Mouse (Mus musculus) lung, embryonic 16.5 days (tissue): ENCODE data around the gene AC140267.1. TPM values are rescaled to one million over a fixed set of nuclear protein-coding genes. Genes with fewer than 3 reads are reported as not detected.

Experiments used
- ATAC-seq: fragments of 200-750 bp; cut with Nextera tagmentation; 2 replicates; pipeline ENCODE4 v1.8.0; 2017; ENCODE audit warnings: low read depth, mild to moderate bottlenecking, moderate library complexity
- H3K27ac ChIP-seq: fragments of 300-500 bp; sonication (generic); 2 replicates; pipeline ENCODE4 v1.5.1; 2014; ENCODE audit warnings: mild to moderate bottlenecking, control low read depth, low read length
- H3K27me3 ChIP-seq: fragments of 300-500 bp; sonication (generic); 2 replicates; pipeline ENCODE4 v1.6.1; 2014; ENCODE audit warnings: low read depth, low read length, mixed read lengths; ENCODE audit not compliant: control insufficient read depth, insufficient read depth
- H3K36me3 ChIP-seq: fragments of 300-500 bp; sonication (generic); 2 replicates; pipeline ENCODE4 v1.6.1; 2014; ENCODE audit warnings: low read length; ENCODE audit not compliant: control insufficient read depth, insufficient read depth
- H3K4me1 ChIP-seq: fragments of 300-500 bp; sonication (generic); replicated peaks from 2 replicates; pipeline ENCODE4 v1.6.1; 2014; ENCODE audit warnings: low read length, mixed read lengths; ENCODE audit not compliant: control insufficient read depth, insufficient read depth
- H3K4me2 ChIP-seq: fragments of 300-500 bp; sonication (generic); 2 replicates; pipeline ENCODE4 v1.6.1; 2014; ENCODE audit warnings: low read depth, low read length, control low read depth
- H3K4me3 ChIP-seq: fragments of 300-500 bp; sonication (generic); 2 replicates; pipeline ENCODE4 v1.5.1; 2014; ENCODE audit warnings: mild to moderate bottlenecking, low read length, control low read depth
- H3K9ac ChIP-seq: fragments of 300-500 bp; sonication (generic); 2 replicates; pipeline ENCODE4 v1.6.1; 2014; ENCODE audit warnings: low read length, control low read depth
- H3K9me3 ChIP-seq: fragments of 300-500 bp; sonication (generic); 2 replicates; pipeline ENCODE4 v1.6.1; 2016; ENCODE audit warnings: low read length; ENCODE audit not compliant: control insufficient read depth
- WGBS: fragments of 180-500 bp; shearing (Covaris S2); extraction: QIAGEN DNeasy Blood & Tissue Kit; methylation state at CpG from one replicate; pipeline ENCODE4 v1.1.7; 2014; 5-methylcytosine and 5-hydroxymethylcytosine counted together
- polyA plus RNA-seq: library from polyadenylated mRNA; unstranded; fragments of >200 nt; fragmentation: Nextera tagmentation; extraction: Ambion mirVana; gene quantifications from 2 replicates; pipeline ENCODE4 v1.2.1, GENCODE M21; 2015

The AC140267.1 gene
- polyA plus RNA-seq, 1 experiment from 2014 or later: not detected

GRCm38 (mm10) chr15:80257602-80258239 is 22.1 kb downstream of the AC140267.1 start:
- peak overlapping the region; percentile 95 for H3K4me2 ChIP-seq
- peak overlapping the region; percentile 48 for H3K27ac ChIP-seq
- H3K4me1 ChIP-seq: peaks cover 25% of the 10 kb centered on the region
- 0 out of 2 replicates have a peak overlapping the region, but pooled peaks have one; percentile 2 for H3K4me3 ChIP-seq
- peaks cover 26% of the 10 kb centered on the region for H3K36me3 ChIP-seq
- no peak for ATAC-seq
- H3K9me3 ChIP-seq: no peaks in the 10 kb centered on the region
- no peaks in the 10 kb centered on the region for H3K27me3 ChIP-seq
- no peak overlapping the region for H3K9ac ChIP-seq
- WGBS: 20% methylated on average over 4 of the region's 4 CpGs

DNA sequence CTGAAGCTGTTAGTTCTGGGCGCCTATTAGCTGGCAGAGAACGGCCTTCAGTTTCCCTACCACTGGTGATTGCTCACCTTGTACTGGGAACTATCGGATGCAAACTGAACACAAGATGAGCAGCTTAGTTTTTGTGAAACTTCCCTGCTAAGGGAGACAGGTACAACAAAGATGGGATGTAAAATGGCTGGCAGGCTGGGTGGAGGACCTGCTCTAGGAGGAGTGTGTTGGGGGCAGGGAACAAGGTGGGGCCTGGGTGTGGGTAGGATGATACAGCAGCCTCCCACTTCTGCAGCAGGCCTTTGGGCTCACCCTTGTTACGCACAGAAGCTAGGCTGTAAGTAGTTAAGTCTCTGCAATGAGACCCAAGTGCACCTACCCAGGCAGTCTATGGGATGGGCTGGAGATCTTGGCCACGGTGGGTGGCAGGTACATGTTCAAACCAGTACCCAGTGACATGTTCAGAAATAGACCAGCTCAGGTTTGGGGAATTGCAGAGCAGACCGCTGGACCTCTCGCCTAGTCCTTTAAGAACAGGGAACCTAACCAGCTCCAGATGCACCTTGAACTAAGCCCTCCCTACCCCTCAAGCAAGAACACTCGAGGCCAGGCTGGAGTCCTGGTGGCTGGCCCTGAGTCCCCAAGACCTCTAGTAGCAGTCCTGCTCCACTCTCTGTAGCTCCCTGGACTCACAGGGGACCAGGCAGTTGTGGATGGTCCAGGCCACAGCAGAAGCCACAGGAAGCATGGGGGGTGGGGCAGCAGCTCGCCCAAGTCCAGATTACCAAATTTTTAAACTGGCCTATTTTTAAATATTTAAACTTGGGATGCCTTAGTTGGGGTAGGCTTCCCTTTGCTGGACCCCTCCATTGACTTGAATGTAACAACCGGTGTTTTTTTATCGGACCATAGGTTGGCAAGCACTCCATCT is 22.9 kb downstream of the AC140267.1 start:
- H3K4me2 ChIP-seq: no peak overlapping the region
- 0 out of 2 replicates have a peak overlapping the region, but pooled peaks have one; percentile 2 for H3K4me3 ChIP-seq
- peak overlapping the region; percentile 48 for H3K27ac ChIP-seq
- H3K9ac ChIP-seq: no peak overlapping the region
- no peak for ATAC-seq
- no peaks in the 10 kb centered on the region for H3K27me3 ChIP-seq
- H3K36me3 ChIP-seq: peaks cover 26% of the 10 kb centered on the region
- H3K9me3 ChIP-seq: no peaks in the 10 kb centered on the region
- H3K4me1 ChIP-seq: peaks cover 31% of the 10 kb centered on the region
- 55% methylated on average over 11 of the region's 11 CpGs for WGBS

- Histone ChIP-seq H3K9ac (no peak overlapping the region), H3K4me1 (peaks cover 23% of the 10 kb centered on the region), H3K27ac (0 out of 2 replicates have a peak overlapping the region, but pooled peaks have one; percentile 20), H3K9me3 (no peaks in the 10 kb centered on the region), H3K4me2 (no peak overlapping the region), H3K27me3 (no peaks in the 10 kb centered on the region), H3K4me3 (no peak overlapping the region), H3K36me3 (peaks cover 26% of the 10 kb centered on the region)
- ATAC-seq: no peak
- WGBS: 73% methylated on average over 8 of the region's 8 CpGs
Observed at GRCm38 (mm10) chr15:80259406-80260045, 23.9 kb downstream of the AC140267.1 start.

- H3K4me1 ChIP-seq: peaks cover 25% of the 10 kb centered on the region
- ATAC-seq: no peak
- H3K9me3 ChIP-seq: no peaks in the 10 kb centered on the region
- H3K27me3 ChIP-seq: no peaks in the 10 kb centered on the region
- no peak overlapping the region for H3K4me3 ChIP-seq
- H3K27ac ChIP-seq: no peak overlapping the region
- 8% methylated on average over 3 of the region's 3 CpGs for WGBS
- H3K4me2 ChIP-seq: no peak overlapping the region
- H3K9ac ChIP-seq: no peak overlapping the region
- H3K36me3 ChIP-seq: peaks cover 26% of the 10 kb centered on the region
Observed at GRCm38 (mm10) chr15:80260677-80261076, 25.0 kb downstream of the AC140267.1 start.

DNA sequence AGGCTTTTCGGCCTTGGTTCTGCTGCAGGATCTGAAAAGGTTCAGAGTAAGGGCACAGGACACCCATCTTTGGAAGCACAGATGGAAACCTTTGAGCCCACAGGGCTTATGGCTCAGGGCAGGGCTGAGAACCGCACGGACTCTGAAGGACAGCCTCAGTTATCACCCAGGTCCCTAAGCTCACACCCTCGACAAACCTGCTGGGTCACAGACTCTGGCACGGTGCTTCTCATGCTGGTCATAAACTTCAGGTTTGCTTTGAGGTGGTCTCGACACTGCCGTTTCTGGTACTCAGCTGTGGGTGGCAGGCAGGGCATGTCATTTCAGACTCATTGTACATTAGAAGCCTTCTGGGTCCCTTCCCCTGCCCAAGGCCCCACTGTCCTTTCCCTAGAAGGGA is 25.5 kb downstream of the AC140267.1 start:
- ATAC-seq: no peak
- Histone ChIP-seq H3K4me1 (peaks cover 25% of the 10 kb centered on the region), H3K9ac (no peak overlapping the region), H3K9me3 (no peaks in the 10 kb centered on the region), H3K36me3 (peaks cover 25% of the 10 kb centered on the region), H3K4me3 (no peak overlapping the region), H3K27me3 (no peaks in the 10 kb centered on the region), H3K4me2 (no peak overlapping the region), H3K27ac (no peak overlapping the region)
- 73% methylated on average over 7 of the region's 7 CpGs for WGBS

DNA sequence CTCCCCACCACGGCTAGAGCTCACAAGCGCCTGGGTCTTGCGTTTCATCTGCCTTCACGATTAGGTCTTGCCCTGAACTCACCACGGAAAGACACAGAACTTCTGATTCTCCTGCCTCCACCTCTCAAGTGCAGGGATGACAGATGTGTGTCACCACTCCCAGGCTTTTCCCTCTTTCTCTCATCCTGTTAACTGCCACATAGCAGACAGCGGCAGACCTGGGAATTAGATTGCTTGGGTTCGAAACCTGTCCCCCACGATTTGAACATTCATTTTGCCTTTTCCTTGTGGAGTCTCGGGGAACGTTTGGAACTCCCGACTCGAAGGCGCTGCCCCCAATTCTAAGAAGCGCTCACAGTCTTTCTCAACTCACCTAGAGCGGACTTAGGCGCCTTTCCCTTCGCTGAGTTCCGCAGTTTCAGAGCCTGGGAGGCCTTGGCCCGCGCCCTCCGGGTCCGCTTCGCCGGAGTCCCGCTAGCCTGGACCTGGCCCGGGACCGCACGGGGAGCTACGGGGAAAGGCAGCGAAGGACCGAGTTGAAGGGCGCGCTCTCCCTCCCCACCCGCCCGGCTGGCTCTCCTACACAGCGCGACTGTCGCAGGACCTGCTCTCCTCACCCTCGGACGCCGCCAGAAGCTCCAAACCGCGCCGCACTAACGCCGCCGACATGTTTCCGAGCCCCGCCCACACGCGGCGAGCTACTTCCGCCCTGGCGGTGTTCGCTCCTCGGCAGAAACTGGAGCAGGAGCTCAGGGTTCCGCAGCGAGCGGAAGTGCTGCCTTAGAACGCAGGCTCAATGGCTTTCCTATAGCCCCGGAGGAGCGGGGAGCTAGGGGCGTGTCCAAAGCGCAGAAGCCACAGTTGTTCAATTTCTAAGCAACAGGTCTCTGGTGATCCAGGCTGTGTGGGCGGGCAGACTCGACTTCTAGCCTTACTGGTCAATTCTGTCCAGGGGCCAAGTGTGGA is 28.3 kb downstream of the AC140267.1 start, which contains the start of gene Rps19bp1:
TSS of gene Rps19bp1 (minus strand) at position 706 of the 966 bp plus-strand sequence.
- WGBS: under 1% methylated on average over 66 of the region's 66 CpGs
- no peaks in the 10 kb centered on the region for H3K9me3 ChIP-seq
- peak within 1 kb of the TSS; percentile 63 for H3K27ac ChIP-seq
- peak; percentile 94 for ATAC-seq
- peak within 1 kb of the TSS; percentile 92 for H3K4me2 ChIP-seq
- peaks cover 4% of the 10 kb centered on the region for H3K36me3 ChIP-seq
- H3K4me3 ChIP-seq: peak within 1 kb of the TSS; percentile 92
- H3K4me1 ChIP-seq: peaks cover 10% of the 10 kb centered on the region
- no peaks in the 10 kb centered on the region for H3K27me3 ChIP-seq
- peak within 1 kb of the TSS; percentile 90 for H3K9ac ChIP-seq

DNA sequence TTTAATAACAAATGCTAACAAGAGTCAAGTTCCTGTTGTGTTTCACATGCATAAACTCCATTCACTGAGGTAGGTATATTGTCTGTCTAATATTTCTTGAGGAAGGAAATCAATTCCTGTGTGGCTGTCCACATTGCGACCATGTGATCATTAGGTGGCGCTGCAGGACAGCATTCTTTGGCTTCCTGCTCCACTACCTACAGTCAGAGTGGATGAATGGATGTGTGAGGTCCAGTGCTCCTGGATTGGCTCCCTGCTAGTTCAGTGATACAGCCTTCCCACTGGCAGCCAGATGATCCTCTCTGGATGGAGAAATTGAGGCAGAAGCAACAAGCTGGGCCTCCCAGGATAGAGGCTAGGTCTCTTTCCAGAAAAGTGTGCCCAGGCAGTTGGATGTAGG is 30.6 kb downstream of the AC140267.1 start:
- ATAC-seq: no peak
- Histone ChIP-seq H3K9ac (no peak overlapping the region), H3K36me3 (no peaks in the 10 kb centered on the region), H3K4me2 (no peak overlapping the region), H3K9me3 (no peaks in the 10 kb centered on the region; the same call in 1 of the 2 replicates), H3K27ac (no peak overlapping the region), H3K4me1 (peaks cover 10% of the 10 kb centered on the region), H3K4me3 (no peak overlapping the region), H3K27me3 (no peaks in the 10 kb centered on the region)
- WGBS: 0% methylated on average over 2 of the region's 2 CpGs

DNA sequence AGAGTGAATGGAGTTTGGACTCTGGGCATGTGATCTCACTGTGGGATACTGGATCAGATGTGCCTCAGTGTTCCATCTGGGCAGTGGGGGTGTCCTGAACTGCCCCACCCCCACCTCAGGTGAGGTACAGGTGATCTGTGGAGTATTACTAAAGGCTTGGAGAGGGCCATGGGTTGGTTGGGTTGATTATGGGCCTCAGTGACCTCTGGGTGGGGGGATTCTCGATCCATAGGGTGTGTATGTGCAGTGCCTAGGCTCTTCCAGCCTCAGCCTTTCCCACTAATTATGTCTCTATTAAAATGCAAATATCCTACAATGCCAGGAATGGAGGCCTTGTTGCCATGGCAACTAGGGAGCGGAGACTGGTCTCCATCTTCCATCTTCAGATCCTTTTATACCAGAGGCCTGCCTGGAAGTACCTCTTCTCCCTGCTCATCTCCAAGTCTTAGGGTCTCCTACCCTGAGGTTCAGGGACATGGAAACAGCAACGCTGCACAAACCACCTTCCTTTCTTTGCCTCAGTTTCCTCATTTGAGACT is 36.3 kb downstream of the AC140267.1 start:
- Histone ChIP-seq H3K4me3 (no peak overlapping the region), H3K4me1 (no peaks in the 10 kb centered on the region), H3K4me2 (no peak overlapping the region), H3K36me3 (no peaks in the 10 kb centered on the region), H3K27me3 (no peaks in the 10 kb centered on the region), H3K9ac (no peak overlapping the region), H3K27ac (no peak overlapping the region), H3K9me3 (no peaks in the 10 kb centered on the region; the same call in 1 of the 2 replicates)
- ATAC-seq: no peak
- WGBS: 75% methylated on average over 3 of the region's 3 CpGs
